Mouse (Mus musculus) kidney, embryonic 14.5 days (tissue): ENCODE measurements around the gene Tmem56. TPM values are rescaled to one million over a fixed set of nuclear protein-coding genes. Genes with fewer than 3 reads are reported as not detected.

Experiments
- ATAC-seq: fragments of 200-750 bp; cut with Nextera tagmentation; 2 replicates; pipeline ENCODE4 v1.8.0; 2017; ENCODE audit warnings: moderate number of reproducible peaks, mild to moderate bottlenecking, moderate TSS enrichment, moderate library complexity; ENCODE audit not compliant: low FRiP score, low TSS enrichment
- H3K27ac ChIP-seq: fragments of 300-500 bp; sonication (generic); 2 replicates; pipeline ENCODE4 v1.5.1; 2014; ENCODE audit warnings: low read depth, mild to moderate bottlenecking, low read length, moderate library complexity, mixed read lengths
- H3K27me3 ChIP-seq: fragments of 300-500 bp; sonication (generic); 2 replicates; pipeline ENCODE4 v1.6.1; 2014; ENCODE audit warnings: mild to moderate bottlenecking, low read length; ENCODE audit not compliant: control insufficient read depth, insufficient read depth
- H3K36me3 ChIP-seq: fragments of 300-500 bp; sonication (generic); 2 replicates; pipeline ENCODE4 v1.6.1; 2014; ENCODE audit warnings: low read length, mixed read lengths; ENCODE audit not compliant: control insufficient read depth, insufficient read depth
- H3K4me1 ChIP-seq: fragments of 300-500 bp; sonication (generic); 2 replicates; pipeline ENCODE4 v1.6.1; 2014; ENCODE audit warnings: low read length, mixed read lengths; ENCODE audit not compliant: control insufficient read depth, insufficient read depth
- H3K4me2 ChIP-seq: fragments of 300-500 bp; sonication (generic); replicated peaks from 2 replicates; pipeline ENCODE4 v1.6.1; 2014; ENCODE audit warnings: low read depth, mild to moderate bottlenecking, low read length
- H3K4me3 ChIP-seq: fragments of 300-500 bp; sonication (generic); 2 replicates; pipeline ENCODE4 v1.5.1; 2014; ENCODE audit warnings: mild to moderate bottlenecking, low read length
- H3K9ac ChIP-seq: fragments of 300-500 bp; sonication (generic); 2 replicates; pipeline ENCODE4 v1.6.1; 2014; ENCODE audit warnings: low read depth, mild to moderate bottlenecking, low read length, moderate library complexity
- H3K9me3 ChIP-seq: fragments of 300-500 bp; sonication (generic); 2 replicates; pipeline ENCODE4 v1.6.1; 2016; ENCODE audit warnings: low read length; ENCODE audit not compliant: control insufficient read depth
- WGBS: fragments of 180-500 bp; shearing (Covaris S2); extraction: QIAGEN DNeasy Blood & Tissue Kit; methylation state at CpG from one replicate; pipeline ENCODE4 v1.1.7; 2014; 5-methylcytosine and 5-hydroxymethylcytosine counted together
- polyA plus RNA-seq: library from polyadenylated mRNA; unstranded; fragments of >200 nt; fragmentation: Nextera tagmentation; extraction: Ambion mirVana; gene quantifications from 2 replicates; pipeline ENCODE4 v1.2.1, GENCODE M21; 2014

The Tmem56 gene
- polyA plus RNA-seq, 1 experiment from 2014 or later, result 2.6 TPM

GRCm38 (mm10) chr3:121291560-121292258 lies 8.8 kb upstream of the Tmem56 start, which contains the start of gene Alg14:
TSS of gene Alg14 (plus strand) at chr3:121291773.
- Histone ChIP-seq H3K27me3 (no peaks in the 10 kb centered on the region), H3K4me2 (peak within 1 kb of the TSS; percentile 45), H3K36me3 (no peaks in the 10 kb centered on the region), H3K27ac (peak within 1 kb of the TSS; percentile 92), H3K4me3 (peak within 1 kb of the TSS; percentile 66), H3K4me1 (peaks cover 3% of the 10 kb centered on the region; the same call in 1 of the 2 replicates), H3K9ac (peak within 1 kb of the TSS; percentile 71), H3K9me3 (no peaks in the 10 kb centered on the region)
- under 1% methylated on average over 42 of the region's 42 CpGs for WGBS
- peak; percentile 96 for ATAC-seq

GRCm38 (mm10) chr3:121291225-121291559 lies 8.3 kb upstream of the Tmem56 start:
- Histone ChIP-seq H3K4me1 (peaks cover 3% of the 10 kb centered on the region; the same call in 1 of the 2 replicates), H3K4me2 (peak overlapping the region; percentile 44), H3K9ac (peak overlapping the region; percentile 71), H3K36me3 (no peaks in the 10 kb centered on the region), H3K27ac (peak overlapping the region; percentile 72), H3K4me3 (peak overlapping the region; percentile 66), H3K9me3 (no peaks in the 10 kb centered on the region), H3K27me3 (no peaks in the 10 kb centered on the region)
- 5% methylated on average over 7 of the region's 7 CpGs for WGBS
- ATAC-seq, result no peak

- peaks cover 3% of the 10 kb centered on the region; the same call in 1 of the 2 replicates for H3K4me1 ChIP-seq
- H3K9ac ChIP-seq, result peak overlapping the region; percentile 71
- no peaks in the 10 kb centered on the region for H3K27me3 ChIP-seq
- peak overlapping the region; percentile 66 for H3K4me3 ChIP-seq
- 68% methylated on average over 8 of the region's 8 CpGs for WGBS
- peak overlapping the region; percentile 44 for H3K4me2 ChIP-seq
- no peaks in the 10 kb centered on the region for H3K36me3 ChIP-seq
- no peaks in the 10 kb centered on the region for H3K9me3 ChIP-seq
- peak overlapping the region; percentile 72; the same call in 1 of the 2 replicates for H3K27ac ChIP-seq
- no peak for ATAC-seq
Measured at GRCm38 (mm10) chr3:121290681-121291080, 7.8 kb upstream of the Tmem56 start.

- Histone ChIP-seq H3K27ac (no peak overlapping the region), H3K4me2 (no peak overlapping the region), H3K9me3 (no peaks in the 10 kb centered on the region), H3K4me1 (peaks cover 3% of the 10 kb centered on the region; the same call in 1 of the 2 replicates), H3K9ac (no peak overlapping the region), H3K4me3 (no peak overlapping the region), H3K36me3 (no peaks in the 10 kb centered on the region), H3K27me3 (no peaks in the 10 kb centered on the region)
- 96% methylated on average over 2 of the region's 2 CpGs for WGBS
- no peak for ATAC-seq
Measured at GRCm38 (mm10) chr3:121287151-121287550, 4.3 kb upstream of the Tmem56 start.

GRCm38 (mm10) chr3:121285219-121285618 lies 2.3 kb upstream of the Tmem56 start:
- no peak overlapping the region for H3K27ac ChIP-seq
- no peak for ATAC-seq
- H3K27me3 ChIP-seq, result no peaks in the 10 kb centered on the region
- WGBS, result 91% methylated on average over 6 of the region's 6 CpGs
- no peak overlapping the region for H3K9ac ChIP-seq
- no peak overlapping the region for H3K4me3 ChIP-seq
- no peaks in the 10 kb centered on the region for H3K9me3 ChIP-seq
- no peaks in the 10 kb centered on the region for H3K36me3 ChIP-seq
- H3K4me2 ChIP-seq, result no peak overlapping the region
- H3K4me1 ChIP-seq, result no peaks in the 10 kb centered on the region

GRCm38 (mm10) chr3:121279679-121280078 lies 3.2 kb downstream of the Tmem56 start:
- Histone ChIP-seq H3K9me3 (no peaks in the 10 kb centered on the region), H3K4me3 (no peak overlapping the region), H3K27me3 (no peaks in the 10 kb centered on the region), H3K9ac (no peak overlapping the region), H3K27ac (no peak overlapping the region), H3K4me2 (no peak overlapping the region), H3K4me1 (no peaks in the 10 kb centered on the region), H3K36me3 (no peaks in the 10 kb centered on the region)
- WGBS, result 78% methylated on average over 14 of the region's 14 CpGs
- ATAC-seq, result no peak

- no peaks in the 10 kb centered on the region for H3K9me3 ChIP-seq
- H3K4me1 ChIP-seq, result no peaks in the 10 kb centered on the region
- no peak overlapping the region for H3K4me2 ChIP-seq
- H3K36me3 ChIP-seq, result no peaks in the 10 kb centered on the region
- ATAC-seq, result no peak
- no peak overlapping the region for H3K27ac ChIP-seq
- no peak overlapping the region for H3K4me3 ChIP-seq
- H3K9ac ChIP-seq, result no peak overlapping the region
- 84% methylated on average over 4 of the region's 4 CpGs for WGBS
- H3K27me3 ChIP-seq, result no peaks in the 10 kb centered on the region
Measured at GRCm38 (mm10) chr3:121277557-121277956, 5.3 kb downstream of the Tmem56 start.

GRCm38 (mm10) chr3:121277009-121277408 lies 5.9 kb downstream of the Tmem56 start:
- WGBS, result 81% methylated on average over 4 of the region's 4 CpGs
- Histone ChIP-seq H3K4me1 (no peaks in the 10 kb centered on the region), H3K4me3 (no peak overlapping the region), H3K4me2 (no peak overlapping the region), H3K36me3 (no peaks in the 10 kb centered on the region), H3K9ac (no peak overlapping the region), H3K27ac (no peak overlapping the region), H3K27me3 (no peaks in the 10 kb centered on the region), H3K9me3 (no peaks in the 10 kb centered on the region)
- no peak for ATAC-seq

GRCm38 (mm10) chr3:121274010-121274409 lies 8.9 kb downstream of the Tmem56 start:
- WGBS, result 93% methylated on average over 2 of the region's 2 CpGs
- Histone ChIP-seq H3K4me1 (no peaks in the 10 kb centered on the region), H3K4me3 (no peak overlapping the region), H3K9me3 (no peaks in the 10 kb centered on the region), H3K27me3 (no peaks in the 10 kb centered on the region), H3K4me2 (no peak overlapping the region), H3K9ac (no peak overlapping the region), H3K27ac (no peak overlapping the region), H3K36me3 (no peaks in the 10 kb centered on the region)
- no peak for ATAC-seq
